Mouse (Mus musculus): Measurements from ENCODE around the gene Copz1. TPM values are rescaled to one million over a fixed set of nuclear protein-coding genes. Genes with fewer than 3 reads are reported as not detected.
"Not testable (repeated sequence)": the region's sequence is repeated elsewhere in the genome, so short reads cannot be mapped to it uniquely, and the experiment has no call there.

Gene Copz1
- polyA plus RNA-seq, 1 experiment: 9.1 TPM

GRCm38 (mm10) chr15:103240160-103241028 lies 32.1 kb upstream of the Copz1 start, which contains the start of gene Hnrnpa1:
TSS of gene Hnrnpa1 (plus strand) at chr15:103240432.
- peaks cover 53% of the 10 kb centered on the region for H3K4me1 ChIP-seq (ENCODE audit: control insufficient read depth)
- no peak for TF ChIP-seq TAL1 (IDR thresholded peaks at IDR 0.05; ENCODE audit: low read length)
- TF ChIP-seq GATA1 (IDR thresholded peaks at IDR 0.05; ENCODE audit: low read length): 0 out of 2 replicates have a peak, but pooled peaks have one; percentile 34
- no peaks in the 10 kb centered on the region for H3K27me3 ChIP-seq (ENCODE audit: control insufficient read depth)
- H3K36me3 ChIP-seq (ENCODE audit: control insufficient read depth): peaks cover 73% of the 10 kb centered on the region
- H3K9me3 ChIP-seq (ENCODE audit: control insufficient read depth, low read length): no peaks in the 10 kb centered on the region
- H3K4me3 ChIP-seq (replicated peaks): peak within 1 kb of the TSS; percentile 99

GRCm38 (mm10) chr15:103241071-103242018 lies 31.2 kb upstream of the Copz1 start:
- H3K4me3 ChIP-seq (replicated peaks): peak overlapping the region; percentile 99
- H3K4me1 ChIP-seq (ENCODE audit: control insufficient read depth): peaks cover 56% of the 10 kb centered on the region
- H3K27me3 ChIP-seq (ENCODE audit: control insufficient read depth); H3K9me3 ChIP-seq (ENCODE audit: control insufficient read depth, low read length): not testable (repeated sequence)
- H3K36me3 ChIP-seq (ENCODE audit: control insufficient read depth): peaks cover 73% of the 10 kb centered on the region

- Histone ChIP-seq H3K36me3 (ENCODE audit: control insufficient read depth) (peaks cover 75% of the 10 kb centered on the region), H3K9me3 (ENCODE audit: control insufficient read depth, low read length) (no peaks in the 10 kb centered on the region), H3K4me1 (ENCODE audit: control insufficient read depth) (peaks cover 58% of the 10 kb centered on the region), H3K27me3 (ENCODE audit: control insufficient read depth) (no peaks in the 10 kb centered on the region), H3K4me3 (replicated peaks) (peak overlapping the region; percentile 99)
- TF ChIP-seq TAL1 (IDR thresholded peaks at IDR 0.05; ENCODE audit: low read length) (no peak), GATA1 (IDR thresholded peaks at IDR 0.05; ENCODE audit: low read length) (no peak)
These were observed 29.6 kb upstream of the Copz1 start for GRCm38 (mm10) chr15:103242885-103243284.

- no peaks in the 10 kb centered on the region; the same call in 1 of the 2 replicates for H3K9me3 ChIP-seq (ENCODE audit: control insufficient read depth, low read length)
- H3K27me3 ChIP-seq (ENCODE audit: control insufficient read depth): no peaks in the 10 kb centered on the region; the same call in 1 of the 2 replicates
- peaks cover 94% of the 10 kb centered on the region for H3K36me3 ChIP-seq (ENCODE audit: control insufficient read depth)
- TF ChIP-seq TAL1 (IDR thresholded peaks at IDR 0.05; ENCODE audit: low read length) (no peak), GATA1 (IDR thresholded peaks at IDR 0.05; ENCODE audit: low read length) (peak; percentile 9; the same call in 1 of the 2 replicates)
- peaks cover 76% of the 10 kb centered on the region for H3K4me1 ChIP-seq (ENCODE audit: control insufficient read depth)
- peak overlapping the region; percentile 29 for H3K4me3 ChIP-seq (replicated peaks)
These were observed 26.9 kb upstream of the Copz1 start for GRCm38 (mm10) chr15:103245616-103246015.

GRCm38 (mm10) chr15:103247078-103247781 lies 25.3 kb upstream of the Copz1 start:
- Histone ChIP-seq H3K36me3 (ENCODE audit: control insufficient read depth) (peaks cover 94% of the 10 kb centered on the region), H3K4me1 (ENCODE audit: control insufficient read depth) (peaks cover 90% of the 10 kb centered on the region), H3K4me3 (replicated peaks) (peak overlapping the region; percentile 56)

GRCm38 (mm10) chr15:103247782-103248400 lies 24.6 kb upstream of the Copz1 start:
- Histone ChIP-seq H3K9me3 (ENCODE audit: control insufficient read depth, low read length) (no peaks in the 10 kb centered on the region; the same call in 1 of the 2 replicates), H3K36me3 (ENCODE audit: control insufficient read depth) (peaks cover 94% of the 10 kb centered on the region), H3K27me3 (ENCODE audit: control insufficient read depth) (no peaks in the 10 kb centered on the region; the same call in 1 of the 2 replicates), H3K4me3 (replicated peaks) (peak overlapping the region; percentile 56), H3K4me1 (ENCODE audit: control insufficient read depth) (peaks cover 90% of the 10 kb centered on the region)
- TF ChIP-seq TAL1 (IDR thresholded peaks at IDR 0.05; ENCODE audit: low read length) (no peak), GATA1 (IDR thresholded peaks at IDR 0.05; ENCODE audit: low read length) (no peak)

More at GRCm38 (mm10) chr15:103247078-103247781, 25.3 kb upstream of the Copz1 start:
- TF ChIP-seq TAL1 (IDR thresholded peaks at IDR 0.05; ENCODE audit: low read length) (no peak), GATA1 (IDR thresholded peaks at IDR 0.05; ENCODE audit: low read length) (no peak; the same call in 1 of the 2 replicates)
- Histone ChIP-seq H3K27me3 (ENCODE audit: control insufficient read depth) (no peaks in the 10 kb centered on the region; the same call in 1 of the 2 replicates), H3K9me3 (ENCODE audit: control insufficient read depth, low read length) (no peaks in the 10 kb centered on the region; the same call in 1 of the 2 replicates)

- Histone ChIP-seq H3K4me3 (replicated peaks) (peak overlapping the region; percentile 56), H3K9me3 (ENCODE audit: control insufficient read depth, low read length) (no peaks in the 10 kb centered on the region; the same call in 1 of the 2 replicates), H3K27me3 (ENCODE audit: control insufficient read depth) (no peaks in the 10 kb centered on the region; the same call in 1 of the 2 replicates), H3K36me3 (ENCODE audit: control insufficient read depth) (peaks cover 94% of the 10 kb centered on the region), H3K4me1 (ENCODE audit: control insufficient read depth) (peaks cover 87% of the 10 kb centered on the region)
- TF ChIP-seq TAL1 (IDR thresholded peaks at IDR 0.05; ENCODE audit: low read length) (no peak), GATA1 (IDR thresholded peaks at IDR 0.05; ENCODE audit: low read length) (no peak)
These were observed 23.9 kb upstream of the Copz1 start for GRCm38 (mm10) chr15:103248401-103249313.

- peaks cover 82% of the 10 kb centered on the region for H3K4me1 ChIP-seq (ENCODE audit: control insufficient read depth)
- not testable (repeated sequence) for H3K27me3 ChIP-seq (ENCODE audit: control insufficient read depth); H3K9me3 ChIP-seq (ENCODE audit: control insufficient read depth, low read length)
- peaks cover 98% of the 10 kb centered on the region for H3K36me3 ChIP-seq (ENCODE audit: control insufficient read depth)
- peak overlapping the region; percentile 56 for H3K4me3 ChIP-seq (replicated peaks)
These were observed 23.0 kb upstream of the Copz1 start for GRCm38 (mm10) chr15:103249511-103249910.

Measured in erythroblast, embryonic 14.5 days (primary cell).